8 mouse cellular contexts compared by ENCODE assay signal in genomic region chr4:129286683-129287471, GRCm38 (mm10). TPM values are rescaled to one million over a fixed set of nuclear protein-coding genes. Genes with fewer than 3 reads are reported as not detected.
DNase-seq lines count a peak whose midpoint lies in the region; ATAC-seq and TF ChIP-seq lines count a peak whose summit lies in the region.

No protein-coding gene starts in this region.

- intact Hi-C loops in heart, postnatal 36 days (cut with DNase I), result no loop called here

- WGBS in lung, embryonic 15.5 days, result 1% methylated on average over 28 of the region's 28 CpGs
- under 1% methylated on average over 19 of the region's 28 CpGs for WGBS in embryonic facial prominence, embryonic 14.5 days
- 3% methylated on average over 22 of the region's 28 CpGs for WGBS in lung, postnatal 0 days

- ATAC-seq in lung, embryonic 15.5 days (ENCODE audit: borderline replicate concordance, extremely low read depth, low FRiP score, low TSS enrichment), result peak; percentile 37; the same call in 1 of the 2 replicates
- peak; percentile 53 for ATAC-seq in embryonic facial prominence, embryonic 14.5 days (ENCODE audit: low read depth)
- peak; percentile 54 for ATAC-seq in lung, postnatal 0 days
- no peak for ATAC-seq in inflammation-experienced regulatory T-cells, adult 6 months

- H3K27ac ChIP-seq in lung, embryonic 15.5 days, result no peak overlapping the region
- H3K27ac ChIP-seq in embryonic facial prominence, embryonic 14.5 days (replicated peaks; ENCODE audit: low read depth, low read length), result peak overlapping the region; percentile 40; the same call in 1 of the 2 replicates
- no peak overlapping the region for H3K27ac ChIP-seq in lung, postnatal 0 days (ENCODE audit: low read length)

- H3K4me3 ChIP-seq in lung, embryonic 15.5 days, result peak overlapping the region; percentile 44
- peak overlapping the region; percentile 53 for H3K4me3 ChIP-seq in embryonic facial prominence, embryonic 14.5 days (ENCODE audit: low read depth, low read length)
- H3K4me3 ChIP-seq in lung, postnatal 0 days (ENCODE audit: low read depth, low read length), result peak overlapping the region; percentile 44

- peak; percentile 45 for TF ChIP-seq CTCF in lung, postnatal 0 days (IDR thresholded peaks at IDR 0.05)

- no peaks in the 10 kb centered on the region for H3K9me3 ChIP-seq in lung, embryonic 15.5 days
- no peaks in the 10 kb centered on the region for H3K9me3 ChIP-seq in embryonic facial prominence, embryonic 14.5 days (ENCODE audit: control insufficient read depth, low read length)
- H3K9me3 ChIP-seq in lung, postnatal 0 days (ENCODE audit: low read length), result no peaks in the 10 kb centered on the region

- peak overlapping the region; percentile 97 for H3K4me2 ChIP-seq in lung, embryonic 15.5 days
- H3K4me2 ChIP-seq in embryonic facial prominence, embryonic 14.5 days (ENCODE audit: low read depth, low read length), result peak overlapping the region; percentile 99
- H3K4me2 ChIP-seq in lung, postnatal 0 days (replicated peaks; ENCODE audit: low read depth, low read length), result peak overlapping the region; percentile 94

- DNase-seq in lung, postnatal 25 days (ENCODE audit: low spot score), result no peak
- DNase-seq in embryonic facial prominence, embryonic 14.5 days (ENCODE audit: low spot score), result peak; percentile 71
- peak; percentile 26 to 38 for DNase-seq in heart, postnatal 36 days
- peak; percentile 52 for DNase-seq in lung, postnatal 0 days (ENCODE audit: low spot score)
- peak; percentile 58 for DNase-seq in testis, postnatal 10 days (ENCODE audit: low spot score)
- no peak for DNase-seq in cerebellum, postnatal 4 days (ENCODE audit: low spot score in 2 of 2)

- peaks cover 32% of the 10 kb centered on the region for H3K27me3 ChIP-seq in lung, embryonic 15.5 days
- peaks cover 17% of the 10 kb centered on the region; the same call in 1 of the 2 replicates for H3K27me3 ChIP-seq in embryonic facial prominence, embryonic 14.5 days (replicated peaks; ENCODE audit: control insufficient read depth, insufficient read depth, low read length)
- no peaks in the 10 kb centered on the region for H3K27me3 ChIP-seq in lung, postnatal 0 days (replicated peaks; ENCODE audit: insufficient read depth, low read length)

- H3K36me3 ChIP-seq in lung, embryonic 15.5 days, result no peaks in the 10 kb centered on the region
- no peaks in the 10 kb centered on the region for H3K36me3 ChIP-seq in embryonic facial prominence, embryonic 14.5 days (ENCODE audit: control insufficient read depth, insufficient read depth, low read length)
- H3K36me3 ChIP-seq in lung, postnatal 0 days (ENCODE audit: insufficient read depth, low read length), result no peaks in the 10 kb centered on the region

- H3K9ac ChIP-seq in lung, embryonic 15.5 days, result peak overlapping the region; percentile 31
- H3K9ac ChIP-seq in embryonic facial prominence, embryonic 14.5 days (ENCODE audit: low read depth, low read length), result peak overlapping the region; percentile 69
- H3K9ac ChIP-seq in lung, postnatal 0 days (replicated peaks; ENCODE audit: low read depth), result peak overlapping the region; percentile 5; the same call in 1 of the 2 replicates

- TF ChIP-seq EP300 in lung, postnatal 0 days (IDR thresholded peaks at IDR 0.05), result no peak

- H3K4me1 ChIP-seq in lung, embryonic 15.5 days, result peaks cover 16% of the 10 kb centered on the region
- peaks cover 10% of the 10 kb centered on the region; the same call in 1 of the 2 replicates for H3K4me1 ChIP-seq in embryonic facial prominence, embryonic 14.5 days (ENCODE audit: control insufficient read depth, insufficient read depth, low read length)
- H3K4me1 ChIP-seq in lung, postnatal 0 days (ENCODE audit: insufficient read depth, low read depth, low read length), result peaks cover 12% of the 10 kb centered on the region; the same call in 1 of the 2 replicates

RNA-seq across cellular contexts. Expression of gene Sync, which starts 0.5 kb away (rescaled TPM):
- polyA plus RNA-seq in lung, embryonic 15.5 days (2015; fragmentation: Nextera tagmentation; extraction: Ambion mirVana), result 0.54 and 0.71 TPM in 2 replicates
- polyA plus RNA-seq in embryonic facial prominence, embryonic 14.5 days (2014; fragmentation: Nextera tagmentation; extraction: Ambion mirVana), result 7.9 and 11.7 TPM in 2 replicates
- 10 to 100 TPM; 15.8 to 17.1 TPM for total RNA-seq in heart, postnatal 36 days (2021)
- polyA plus RNA-seq in lung, postnatal 0 days (2015; fragmentation: Nextera tagmentation; extraction: Ambion mirVana), result 0.80 and 0.98 TPM in 2 replicates
- polyA plus RNA-seq in inflammation-experienced regulatory T-cells, adult 6 months (2017; shearing (Covaris generic)), result under 1 TPM; 0.45 to 0.49 (median 0.47) TPM

RNA-seq across cellular contexts. Expression of gene C77080, which starts 25.7 kb away (rescaled TPM):
- polyA plus RNA-seq in lung, embryonic 15.5 days (2015; fragmentation: Nextera tagmentation; extraction: Ambion mirVana), result 5.2 and 6.8 TPM in 2 replicates
- 6.1 and 6.2 TPM in 2 replicates for polyA plus RNA-seq in embryonic facial prominence, embryonic 14.5 days (2014; fragmentation: Nextera tagmentation; extraction: Ambion mirVana)
- 1 to 10 TPM; 3.5 to 3.6 TPM for total RNA-seq in heart, postnatal 36 days (2021)
- polyA plus RNA-seq in lung, postnatal 0 days (2015; fragmentation: Nextera tagmentation; extraction: Ambion mirVana), result 6.7 and 7.9 TPM in 2 replicates
- polyA plus RNA-seq in inflammation-experienced regulatory T-cells, adult 6 months (2017; shearing (Covaris generic)), result under 1 TPM; 0.21 to 0.25 (median 0.24) TPM

RNA-seq across cellular contexts. Expression of gene Rbbp4, which starts 48.3 kb away (rescaled TPM):
- polyA plus RNA-seq in lung, embryonic 15.5 days (2015; fragmentation: Nextera tagmentation; extraction: Ambion mirVana), result 418 and 423 TPM in 2 replicates
- 304 and 320 TPM in 2 replicates for polyA plus RNA-seq in embryonic facial prominence, embryonic 14.5 days (2014; fragmentation: Nextera tagmentation; extraction: Ambion mirVana)
- total RNA-seq in heart, postnatal 36 days (2021), result 10 to 100 TPM; 70.5 to 80.8 TPM
- polyA plus RNA-seq in lung, postnatal 0 days (2015; fragmentation: Nextera tagmentation; extraction: Ambion mirVana), result 159 and 182 TPM in 2 replicates
- 100 to 1,000 TPM; 289 to 492 (median 352) TPM for polyA plus RNA-seq in inflammation-experienced regulatory T-cells, adult 6 months (2017; shearing (Covaris generic))

RNA-seq across cellular contexts. Expression of gene Zbtb8os, which starts 48.6 kb away (rescaled TPM):
- polyA plus RNA-seq in lung, embryonic 15.5 days (2015; fragmentation: Nextera tagmentation; extraction: Ambion mirVana), result 44.0 and 44.5 TPM in 2 replicates
- 37.1 and 45.0 TPM in 2 replicates for polyA plus RNA-seq in embryonic facial prominence, embryonic 14.5 days (2014; fragmentation: Nextera tagmentation; extraction: Ambion mirVana)
- total RNA-seq in heart, postnatal 36 days (2021), result 10 to 100 TPM; 22.9 to 27.1 TPM
- 32.3 and 36.5 TPM in 2 replicates for polyA plus RNA-seq in lung, postnatal 0 days (2015; fragmentation: Nextera tagmentation; extraction: Ambion mirVana)
- polyA plus RNA-seq in inflammation-experienced regulatory T-cells, adult 6 months (2017; shearing (Covaris generic)), result 100 to 1,000 TPM; 103 to 158 (median 113) TPM

Comparison
In these comparisons a context has a peak if more than half of its experiments do, and no peak if none do; other contexts are left out.
1. DNase-seq: peak in embryonic facial prominence, embryonic 14.5 days (single experiment), heart, postnatal 36 days (2 of 2), lung, postnatal 0 days (single experiment) and testis, postnatal 10 days (single experiment); none in lung, postnatal 25 days (single experiment) and cerebellum, postnatal 4 days (0 of 2).
2. H3K9ac ChIP-seq: peak in every context shown above with its lines; median percentile 69 in embryonic facial prominence, embryonic 14.5 days; 31 in lung, embryonic 15.5 days; 5 in lung, postnatal 0 days.
3. Peak in every context shown above with its lines, with median percentiles within 50 percentile points of each other: H3K4me2 ChIP-seq and H3K4me3 ChIP-seq.